Mouse (Mus musculus) MEL (cell line): ENCODE data around the gene Zmpste24. TPM values are rescaled to one million over a fixed set of nuclear protein-coding genes. Genes with fewer than 3 reads are reported as not detected.

Experiments
- DNase-seq: peaks from one replicate; pipeline ENCODE4 v3.0.0; 2011; ENCODE audit warnings: low read depth, low spot score
- H3K27ac ChIP-seq: 2 replicates; pipeline ENCODE4 v1.5.1; 2012; ENCODE audit warnings: low read depth, mild to moderate bottlenecking, control low read depth, low read length, moderate library complexity; ENCODE audit not compliant: control insufficient read depth
- H3K27me3 ChIP-seq, 2 experiments: fragments of 150-350 bp in 1 of 2; sonication (generic) in 1 of 2; 2 replicates each; pipeline ENCODE4 v1.6.1; 2012; ENCODE audit warnings: low read length in 2 of 2, mild to moderate bottlenecking in 2 of 2, improper control_type of control experiment in 1 of 2, moderate library complexity in 1 of 2; ENCODE audit not compliant: insufficient read depth in 2 of 2, control insufficient read depth in 1 of 2
- H3K36me3 ChIP-seq, 2 experiments: 2 replicates each; pipeline ENCODE4 v1.6.1; 2012 to 2014; ENCODE audit warnings: low read length in 2 of 2, improper control_type of control experiment in 1 of 2, inconsistent platforms in 1 of 2, mild to moderate bottlenecking in 1 of 2; ENCODE audit not compliant: insufficient read depth in 2 of 2, control insufficient read depth in 1 of 2
- H3K4me1 ChIP-seq, 2 experiments: fragments of 150-350 bp in 1 of 2; sonication (generic) in 1 of 2; 2 replicates each; pipeline ENCODE4 v1.6.1; 2012; ENCODE audit warnings: low read length in 2 of 2, improper control_type of control experiment in 1 of 2, mild to moderate bottlenecking in 1 of 2; ENCODE audit not compliant: insufficient read depth in 2 of 2, control insufficient read depth in 1 of 2
- H3K4me3 ChIP-seq, 2 experiments: fragments of 150-350 bp in 1 of 2; sonication (generic) in 1 of 2; 2 replicates each; pipeline ENCODE4 v1.5.1; 2012; ENCODE audit warnings: low read depth in 2 of 2, low read length in 2 of 2, mild to moderate bottlenecking in 2 of 2, moderate library complexity in 2 of 2, control low read depth in 1 of 2, improper control_type of control experiment in 1 of 2; ENCODE audit not compliant: control insufficient read depth in 1 of 2, insufficient read depth in 1 of 2
- H3K79me2 ChIP-seq: 2 replicates; pipeline ENCODE4 v1.6.1; 2012; ENCODE audit warnings: mild to moderate bottlenecking, low read length, moderate library complexity; ENCODE audit not compliant: control insufficient read depth, poor library complexity, insufficient read depth
- H3K9ac ChIP-seq: 2 replicates; pipeline ENCODE4 v1.6.1; 2012; ENCODE audit warnings: low read depth, mild to moderate bottlenecking, control low read depth, low read length, moderate library complexity; ENCODE audit not compliant: control insufficient read depth, poor library complexity, severe bottlenecking
- H3K9me3 ChIP-seq: fragments of 150-350 bp; sonication (generic); replicated peaks from 2 replicates; pipeline ENCODE4 v1.6.1; 2012; ENCODE audit warnings: mild to moderate bottlenecking, low read length, improper control_type of control experiment, moderate library complexity; ENCODE audit not compliant: insufficient read depth
- BHLHE40 ChIP-seq: IDR thresholded peaks from 2 replicates; pipeline ENCODE4 v1.6.1; 2012; ENCODE audit warnings: low read depth, mild to moderate bottlenecking, inconsistent platforms, low read length, improper control_type of control experiment, borderline replicate concordance
- CTCF ChIP-seq, 3 experiments: IDR thresholded peaks in 2 of 3; conservative IDR thresholded peaks in 1 of 3; 2 replicates each; pipeline ENCODE4 v1.5.1; 2011 to 2012; ENCODE audit warnings: low read length in 3 of 3, low read depth in 2 of 3, mild to moderate bottlenecking in 2 of 3, improper control_type of control experiment in 1 of 3, inconsistent platforms in 1 of 3, mixed read lengths in 1 of 3, moderate library complexity in 1 of 3; ENCODE audit not compliant: control insufficient read depth in 1 of 3, insufficient read depth in 1 of 3, poor library complexity in 1 of 3, severe bottlenecking in 1 of 3
- ELF1 ChIP-seq: IDR thresholded peaks from 2 replicates; pipeline ENCODE4 v1.6.1; 2014; ENCODE audit warnings: low read depth, mild to moderate bottlenecking, inconsistent platforms, low read length, improper control_type of control experiment, moderate library complexity
- EP300 ChIP-seq, 2 experiments: IDR thresholded peaks; 2 replicates each; pipeline ENCODE4 v1.6.1; 2011; ENCODE audit warnings: improper control_type of control experiment in 2 of 2, low read length in 2 of 2, low read depth in 1 of 2, mild to moderate bottlenecking in 1 of 2
- ETS1 ChIP-seq: IDR thresholded peaks from 2 replicates; pipeline ENCODE4 v1.6.1; 2012; ENCODE audit warnings: low read depth, mild to moderate bottlenecking, inconsistent platforms, low read length, improper control_type of control experiment, moderate library complexity
- GABPA ChIP-seq: IDR thresholded peaks from 2 replicates; pipeline ENCODE4 v1.6.1; 2012; ENCODE audit warnings: low read depth, mild to moderate bottlenecking, inconsistent platforms, low read length, improper control_type of control experiment, moderate library complexity
- GATA1 ChIP-seq: IDR thresholded peaks from 2 replicates; pipeline ENCODE4 v1.6.1; 2011; ENCODE audit warnings: low read depth, low read length, improper control_type of control experiment
- HCFC1 ChIP-seq: IDR thresholded peaks from 2 replicates; pipeline ENCODE4 v1.6.1; 2012; ENCODE audit warnings: low read depth, mild to moderate bottlenecking, inconsistent platforms, low read length, improper control_type of control experiment, moderate library complexity
- KAT2A ChIP-seq: conservative IDR thresholded peaks from 2 replicates; pipeline ENCODE4 v1.6.1; 2012; ENCODE audit warnings: low read depth, low read length, improper control_type of control experiment, inconsistent platforms
- MAX ChIP-seq: IDR thresholded peaks from 2 replicates; pipeline ENCODE4 v1.6.1; 2011; ENCODE audit warnings: low read length, improper control_type of control experiment
- MEF2A ChIP-seq: IDR thresholded peaks from 2 replicates; pipeline ENCODE4 v1.6.1; 2014; ENCODE audit warnings: low read depth, mild to moderate bottlenecking, inconsistent platforms, low read length, improper control_type of control experiment; ENCODE audit not compliant: poor library complexity, insufficient replicate concordance, severe bottlenecking; ENCODE audit errors: extremely low read depth
- MXI1 ChIP-seq: IDR thresholded peaks from 2 replicates; pipeline ENCODE4 v1.6.1; 2011; ENCODE audit warnings: mild to moderate bottlenecking, low read depth, low read length, improper control_type of control experiment
- MYB ChIP-seq: IDR thresholded peaks from 2 replicates; pipeline ENCODE4 v1.6.1; 2011; ENCODE audit warnings: mild to moderate bottlenecking, low read depth, low read length, improper control_type of control experiment
- MYC ChIP-seq: IDR thresholded peaks from 2 replicates; pipeline ENCODE4 v1.6.1; 2011; ENCODE audit warnings: low read depth, mild to moderate bottlenecking, low read length, improper control_type of control experiment, moderate library complexity
- NELFE ChIP-seq: IDR thresholded peaks from 2 replicates; pipeline ENCODE4 v1.6.1; 2011; ENCODE audit warnings: low read depth, low read length, improper control_type of control experiment
- NRF1 ChIP-seq: IDR thresholded peaks from 2 replicates; pipeline ENCODE4 v1.6.1; 2014; ENCODE audit warnings: low read depth, mild to moderate bottlenecking, inconsistent platforms, low read length, improper control_type of control experiment, moderate library complexity; ENCODE audit not compliant: poor library complexity, insufficient read depth, severe bottlenecking
- POLR2A ChIP-seq, 2 experiments: IDR thresholded peaks; 2 replicates each; pipeline ENCODE4 v1.6.1; 2011 to 2012; ENCODE audit warnings: low read length in 2 of 2, mild to moderate bottlenecking in 2 of 2, control low read depth in 1 of 2, improper control_type of control experiment in 1 of 2, low read depth in 1 of 2, moderate library complexity in 1 of 2; ENCODE audit not compliant: control insufficient read depth in 1 of 2, insufficient read depth in 1 of 2, poor library complexity in 1 of 2
- POLR2AphosphoS2 ChIP-seq: IDR thresholded peaks from 2 replicates; pipeline ENCODE4 v1.6.1; 2011; ENCODE audit warnings: low read length, improper control_type of control experiment
- POLR2AphosphoS5 ChIP-seq: IDR thresholded peaks from 2 replicates; pipeline ENCODE4 v1.6.1; 2012; ENCODE audit warnings: low read depth, borderline replicate concordance, mild to moderate bottlenecking, inconsistent platforms, low read length, moderate library complexity, mixed read lengths
- SIN3A ChIP-seq: IDR thresholded peaks from 2 replicates; pipeline ENCODE4 v1.6.1; 2012; ENCODE audit warnings: low read length, improper control_type of control experiment, inconsistent platforms
- TBP ChIP-seq: IDR thresholded peaks from 2 replicates; pipeline ENCODE4 v1.8.0; 2011; ENCODE audit warnings: low read depth, low read length, improper control_type of control experiment
- TCF12 ChIP-seq: IDR thresholded peaks from 2 replicates; pipeline ENCODE4 v1.6.1; 2014; ENCODE audit warnings: low read depth, mild to moderate bottlenecking, inconsistent platforms, low read length, improper control_type of control experiment, moderate library complexity
- UBTF ChIP-seq: IDR thresholded peaks from 2 replicates; pipeline ENCODE4 v1.6.1; 2012; ENCODE audit warnings: low read depth, mild to moderate bottlenecking, inconsistent platforms, low read length, improper control_type of control experiment, moderate library complexity, borderline replicate concordance; ENCODE audit not compliant: insufficient read depth
- USF1 ChIP-seq: IDR thresholded peaks from 2 replicates; pipeline ENCODE4 v1.6.1; 2014; ENCODE audit warnings: low read depth, mild to moderate bottlenecking, inconsistent platforms, low read length, improper control_type of control experiment, moderate library complexity
- USF2 ChIP-seq, 2 experiments: IDR thresholded peaks; 2 replicates each; pipeline ENCODE4 v1.6.1; 2011 to 2012; ENCODE audit warnings: improper control_type of control experiment in 2 of 2, low read length in 2 of 2, borderline replicate concordance in 1 of 2, inconsistent platforms in 1 of 2, low read depth in 1 of 2, mild to moderate bottlenecking in 1 of 2; ENCODE audit not compliant: insufficient read depth in 1 of 2
- ZC3H11A ChIP-seq: IDR thresholded peaks from 2 replicates; pipeline ENCODE4 v1.6.1; 2012; ENCODE audit warnings: low read depth, mild to moderate bottlenecking, inconsistent platforms, low read length, improper control_type of control experiment
- ZNF384 ChIP-seq: IDR thresholded peaks from 2 replicates; pipeline ENCODE4 v1.6.1; 2012; ENCODE audit warnings: low read depth, mild to moderate bottlenecking, inconsistent platforms, low read length, improper control_type of control experiment
- polyA plus RNA-seq, 2 experiments: library from polyadenylated mRNA; stranded (reverse) in 1 of 2; unstranded in 1 of 2; fragments of >175 nt in 1 of 2; fragments of >200 nt in 1 of 2; gene quantifications; 2 replicates each; pipeline versions ENCODE4 v1.2.1 to v1.2.4; 2012; ENCODE audit warnings: low replicate concordance in 2 of 2, low read depth in 1 of 2; ENCODE audit not compliant: insufficient read length in 2 of 2, insufficient read depth in 1 of 2, missing spikeins in 1 of 2
- total RNA-seq: library from RNA; depleted of rRNA; stranded (reverse); fragments of 300-350 nt; gene quantifications from 2 replicates; pipeline ENCODE4 v1.2.3, GENCODE M21; 2012; rRNA removed

The Zmpste24 gene
- 33.9 and 37.6 TPM in 2 replicates for total RNA-seq
- 10 to 100 TPM; 44.7 to 70.6 TPM for polyA plus RNA-seq

DNA sequence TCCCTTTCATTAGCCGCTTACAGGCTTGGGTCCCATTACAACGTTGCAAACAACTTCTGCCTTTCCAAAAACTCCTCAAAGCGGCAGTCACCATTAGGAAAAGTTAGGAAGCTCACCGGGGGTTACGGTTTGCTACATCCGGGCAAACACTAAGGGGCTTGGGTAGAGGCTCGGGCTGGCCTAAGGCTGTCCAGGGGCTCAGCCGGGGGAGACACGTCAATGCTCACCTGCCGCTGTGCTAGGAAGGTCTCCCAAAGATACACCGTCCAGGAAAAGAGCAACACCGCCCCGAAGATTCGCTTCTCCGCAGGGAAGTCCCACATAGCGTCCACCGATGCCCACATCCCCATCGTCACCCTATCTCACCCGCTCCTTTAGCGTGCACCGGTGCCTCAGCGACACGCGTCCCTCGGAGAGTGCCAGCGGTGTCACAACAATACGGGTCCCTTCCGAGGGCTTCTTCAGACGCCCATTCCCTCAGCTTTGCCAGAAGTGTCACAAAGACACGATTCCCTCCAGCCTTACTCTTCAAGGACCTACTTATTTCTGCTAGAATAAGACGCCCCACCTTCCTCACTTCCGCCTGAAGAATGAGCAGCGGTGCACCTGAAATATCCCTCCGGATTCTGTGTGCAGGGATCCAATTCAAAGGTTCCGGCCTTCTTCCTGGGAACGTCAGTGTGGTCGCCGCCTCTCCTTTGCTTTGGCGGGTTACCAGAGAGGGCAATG, at the start of gene Zmpste24:
Zmpste24 (minus strand) TSS at position 592 of the 729 bp plus-strand sequence.
- Histone ChIP-seq H3K79me2 (peaks cover 20% of the 10 kb centered on the region), H3K9me3 (no peaks in the 10 kb centered on the region), H3K27me3 (peaks cover 0 to 2% of the 10 kb centered on the region in 2 experiments; a peak in 1 of 4 replicates), H3K27ac (peak within 1 kb of the TSS; percentile 90), H3K9ac (peak within 1 kb of the TSS; percentile 90), H3K4me3 (peak within 1 kb of the TSS; percentile 80 to 99), H3K4me1 (peaks cover 0 to 9% of the 10 kb centered on the region in 2 experiments; a peak in 2 of 4 replicates), H3K36me3 (peaks cover 3 to 8% of the 10 kb centered on the region in 2 experiments)
- DNase-seq: peak; percentile 98
- TF ChIP-seq ELF1 (peak; percentile 91), MYC (peak; percentile 91), ZNF384 (no peak), TCF12 (peak; percentile 82), POLR2A (IDR thresholded peaks at IDR 0.05; ENCODE audit: control insufficient read depth in 1 of 2, insufficient read depth in 1 of 2, low read depth in 1 of 2, low read length in 2 of 2, poor library complexity in 1 of 2) (peak; percentile 70 to 88), SIN3A (peak; percentile 95), TBP (peak; percentile 93), MXI1 (peak; percentile 94), POLR2AphosphoS2 (peak; percentile 62; the same call in 1 of the 2 replicates), MAX (peak; percentile 88), ETS1 (peak; percentile 51; the same call in 1 of the 2 replicates), HCFC1 (peak; percentile 93), MEF2A (0 out of 2 replicates have a peak, but pooled peaks have one; percentile 35), USF1 (0 out of 2 replicates have a peak, but pooled peaks have one; percentile 23), BHLHE40 (no peak), NELFE (peak; percentile 84), POLR2AphosphoS5 (no peak), EP300 (IDR thresholded peaks at IDR 0.05; ENCODE audit: low read depth in 1 of 2, low read length in 2 of 2) (peak in 1 of 2 experiments; percentile 15; a peak in 1 of 4 replicates), MYB (no peak), GABPA (no peak)

DNA sequence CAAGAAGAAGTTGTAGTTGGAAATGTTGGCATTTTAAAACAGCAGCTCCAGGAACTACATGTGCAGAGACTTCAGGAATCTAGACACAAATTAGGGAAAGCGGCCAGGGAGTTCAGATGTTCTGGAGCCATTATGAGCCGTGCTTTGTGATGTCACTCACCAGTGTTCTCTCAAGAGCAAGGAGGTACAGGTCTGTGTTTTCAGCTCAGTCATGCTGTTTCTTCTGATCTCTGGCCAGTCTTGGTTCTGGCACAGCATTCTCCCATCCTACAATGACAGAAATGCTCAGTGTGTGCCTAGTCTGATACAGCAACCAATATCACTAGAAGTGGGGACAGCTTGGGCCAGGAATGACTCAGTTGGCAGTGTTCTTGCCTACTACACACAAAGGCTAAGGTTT, 11.1 kb upstream of the Zmpste24 start, which contains the start of gene Tmco2:
Tmco2 (minus strand) TSS at position 101 of the 400 bp plus-strand sequence.
- H3K9ac ChIP-seq: no peak within 1 kb of the TSS
- DNase-seq: no peak
- H3K27me3 ChIP-seq: peaks cover 0 to 1% of the 10 kb centered on the region in 2 experiments; a peak in 2 of 4 replicates
- no peaks in the 10 kb centered on the region for H3K36me3 ChIP-seq
- H3K79me2 ChIP-seq: no peaks in the 10 kb centered on the region
- H3K4me1 ChIP-seq: no peaks in the 10 kb centered on the region
- H3K27ac ChIP-seq: no peak within 1 kb of the TSS
- no peaks in the 10 kb centered on the region for H3K9me3 ChIP-seq
- H3K4me3 ChIP-seq: no peak within 1 kb of the TSS
- no peak for TF ChIP-seq USF2 (IDR thresholded peaks at IDR 0.05; ENCODE audit: borderline replicate concordance in 1 of 2, insufficient read depth in 1 of 2, low read depth in 1 of 2, low read length in 2 of 2)
- TF ChIP-seq UBTF: no peak
- no peak for TF ChIP-seq CTCF (IDR thresholded peaks at IDR 0.05 in 2 of 3, conservative IDR thresholded peaks at IDR 0.05 in 1 of 3; ENCODE audit: control insufficient read depth in 1 of 3, insufficient read depth in 1 of 3, low read depth in 2 of 3, low read length in 3 of 3, poor library complexity in 1 of 3, severe bottlenecking in 1 of 3)
- TF ChIP-seq MEF2A: no peak
- no peak for TF ChIP-seq SIN3A
- no peak for TF ChIP-seq MAX
- no peak for TF ChIP-seq GATA1
- TF ChIP-seq NRF1: no peak
- TF ChIP-seq HCFC1: no peak
- no peak for TF ChIP-seq BHLHE40
- no peak for TF ChIP-seq KAT2A
- no peak for TF ChIP-seq GABPA
- TF ChIP-seq USF1: no peak
- TF ChIP-seq ZC3H11A: no peak
- TF ChIP-seq TCF12: no peak
